Mouse (Mus musculus): ENCODE data around the gene Auh.

- TF ChIP-seq CTCF (IDR thresholded peaks at IDR 0.05; ENCODE audit: low read depth) (no peak), EP300 (IDR thresholded peaks at IDR 0.05; ENCODE audit: low read depth) (no peak)
Measured at GRCm38 (mm10) chr13:52805581-52805980, 123.9 kb downstream of the Auh start.

Data from heart, postnatal 0 days (tissue).